In the genomic region with DNA sequence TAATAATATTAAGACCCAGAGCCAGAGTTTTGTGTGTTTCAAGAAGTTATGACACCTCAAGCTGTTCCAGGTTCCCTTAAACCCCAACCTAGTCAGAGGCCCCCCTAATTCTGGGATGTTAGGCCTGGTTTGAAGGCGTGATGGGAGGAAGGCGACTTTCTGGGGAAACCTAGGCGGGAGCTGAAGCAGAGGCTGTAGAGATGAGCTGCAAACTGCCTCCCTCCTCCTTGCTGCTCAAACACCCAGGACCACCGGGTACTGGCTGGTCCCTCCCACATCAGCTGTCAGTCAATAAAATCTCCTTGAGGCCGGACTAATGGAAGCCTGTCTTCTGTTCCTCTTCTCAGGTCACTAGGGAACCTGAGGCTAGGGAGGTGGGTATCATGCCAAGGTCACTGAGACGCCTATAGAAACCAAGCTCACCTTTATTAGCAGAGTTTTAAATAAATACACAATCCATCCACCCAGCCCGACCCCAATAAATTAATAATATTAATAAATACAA, we compare ENCODE assay signal across 9 mouse cellular contexts. TPM values are rescaled to one million over a fixed set of nuclear protein-coding genes. Genes with fewer than 3 reads are reported as not detected.
DNase-seq lines count a peak whose midpoint lies in the region; ATAC-seq and TF ChIP-seq lines count a peak whose summit lies in the region.
"Had no signal": no experiment of that assay in that cellular context is flagged by ENCODE, and none has a peak within 500 bp of the region (broad histone marks: within the 10 kb centered on the region; RNA-seq: fewer than 3 reads in every experiment).

No protein-coding gene starts in this region.

- peak overlapping the region; percentile 37; the same call in 1 of the 2 replicates for H3K4me3 ChIP-seq in kidney, postnatal 0 days (replicated peaks; ENCODE audit: low read depth, low read length)
- H3K4me3 ChIP-seq in kidney, adult 2 months (ENCODE audit: insufficient read depth, low read depth, low read length), result no peak overlapping the region
- H3K4me3 ChIP-seq in embryonic facial prominence, embryonic 14.5 days (ENCODE audit: low read depth, low read length), result peak overlapping the region; percentile 52
- peak overlapping the region; percentile 44; the same call in 1 of the 2 replicates for H3K4me3 ChIP-seq in intestine, embryonic 14.5 days (ENCODE audit: low read depth, low read length)
- H3K4me3 ChIP-seq in midbrain, postnatal 0 days (ENCODE audit: low read depth, low read length), result peak overlapping the region; percentile 33

- no peak for DNase-seq in kidney, postnatal 0 days (ENCODE audit: low spot score)
- DNase-seq in kidney, adult 2 months, result no peak
- no peak for DNase-seq in embryonic facial prominence, embryonic 14.5 days (ENCODE audit: low spot score)
- no peak for DNase-seq in intestine, embryonic 14.5 days (ENCODE audit: low spot score)
- no peak for DNase-seq in midbrain, postnatal 0 days (ENCODE audit: low spot score)
- DNase-seq in urinary bladder, postnatal 36 days (ENCODE audit: low spot score in 2 of 2), result no peak
- DNase-seq in testis, postnatal 10 days (ENCODE audit: low spot score), result no peak

- no peaks in the 10 kb centered on the region for H3K9me3 ChIP-seq in kidney, postnatal 0 days (replicated peaks; ENCODE audit: low read length)
- H3K9me3 ChIP-seq in embryonic facial prominence, embryonic 14.5 days (ENCODE audit: control insufficient read depth, low read length), result no peaks in the 10 kb centered on the region
- no peaks in the 10 kb centered on the region for H3K9me3 ChIP-seq in intestine, embryonic 14.5 days (ENCODE audit: control insufficient read depth, low read length)
- no peaks in the 10 kb centered on the region for H3K9me3 ChIP-seq in midbrain, postnatal 0 days (ENCODE audit: low read length)

- H3K9ac ChIP-seq in kidney, postnatal 0 days (ENCODE audit: low read depth, low read length), result peak overlapping the region; percentile 46; the same call in 1 of the 2 replicates
- H3K9ac ChIP-seq in embryonic facial prominence, embryonic 14.5 days (ENCODE audit: low read depth, low read length), result peak overlapping the region; percentile 66
- no peak overlapping the region; the same call in 1 of the 2 replicates for H3K9ac ChIP-seq in intestine, embryonic 14.5 days (ENCODE audit: low read length)
- H3K9ac ChIP-seq in midbrain, postnatal 0 days (replicated peaks; ENCODE audit: low read length, poor library complexity, severe bottlenecking), result peak overlapping the region; percentile 29

- H3K4me2 ChIP-seq in kidney, postnatal 0 days (ENCODE audit: low read length), result peak overlapping the region; percentile 68
- H3K4me2 ChIP-seq in embryonic facial prominence, embryonic 14.5 days (ENCODE audit: low read depth, low read length), result peak overlapping the region; percentile 82
- peak overlapping the region; percentile 71 for H3K4me2 ChIP-seq in intestine, embryonic 14.5 days (ENCODE audit: low read length)
- peak overlapping the region; percentile 60 for H3K4me2 ChIP-seq in midbrain, postnatal 0 days (ENCODE audit: low read depth, low read length, poor library complexity, severe bottlenecking)

- ATAC-seq in kidney, postnatal 0 days (replicated peaks; ENCODE audit: low FRiP score, low read depth), result no peak
- no peak for ATAC-seq in embryonic facial prominence, embryonic 14.5 days (ENCODE audit: low read depth)
- ATAC-seq in intestine, embryonic 14.5 days (replicated peaks; ENCODE audit: low FRiP score, low TSS enrichment, low read depth), result no peak
- ATAC-seq in midbrain, postnatal 0 days (ENCODE audit: low FRiP score), result 0 out of 2 replicates have a peak, but pooled peaks have one; percentile 1
- ATAC-seq in cerebellum, adult (ENCODE audit: insufficient number of reproducible peaks, low FRiP score, low TSS enrichment), result no peak

- no peaks in the 10 kb centered on the region for H3K36me3 ChIP-seq in kidney, postnatal 0 days (ENCODE audit: insufficient read depth, low read length)
- no peaks in the 10 kb centered on the region for H3K36me3 ChIP-seq in kidney, adult 2 months (ENCODE audit: control insufficient read depth, insufficient read depth, low read length)
- no peaks in the 10 kb centered on the region for H3K36me3 ChIP-seq in embryonic facial prominence, embryonic 14.5 days (ENCODE audit: control insufficient read depth, insufficient read depth, low read length)
- H3K36me3 ChIP-seq in intestine, embryonic 14.5 days (ENCODE audit: control insufficient read depth, insufficient read depth, low read length), result no peaks in the 10 kb centered on the region
- no peaks in the 10 kb centered on the region for H3K36me3 ChIP-seq in midbrain, postnatal 0 days (ENCODE audit: insufficient read depth, low read length)

- no peak for TF ChIP-seq POLR2A in kidney, adult 2 months (IDR thresholded peaks at IDR 0.05; ENCODE audit: low read depth, low read length)

- H3K27me3 ChIP-seq in kidney, postnatal 0 days (ENCODE audit: insufficient read depth, low read length), result no peaks in the 10 kb centered on the region
- no peaks in the 10 kb centered on the region for H3K27me3 ChIP-seq in kidney, adult 2 months (replicated peaks; ENCODE audit: control insufficient read depth, insufficient read depth, low read length)
- peaks cover 7% of the 10 kb centered on the region; the same call in 1 of the 2 replicates for H3K27me3 ChIP-seq in embryonic facial prominence, embryonic 14.5 days (replicated peaks; ENCODE audit: control insufficient read depth, insufficient read depth, low read length)
- H3K27me3 ChIP-seq in intestine, embryonic 14.5 days (replicated peaks; ENCODE audit: control insufficient read depth, insufficient read depth, low read length), result no peaks in the 10 kb centered on the region
- peaks cover 7% of the 10 kb centered on the region; the same call in 1 of the 2 replicates for H3K27me3 ChIP-seq in midbrain, postnatal 0 days (ENCODE audit: insufficient read depth, low read length)

- no peak for TF ChIP-seq CTCF in kidney, postnatal 0 days (IDR thresholded peaks at IDR 0.05; ENCODE audit: low read depth)
- TF ChIP-seq CTCF in kidney, adult 2 months (conservative IDR thresholded peaks at IDR 0.05; ENCODE audit: insufficient read depth, insufficient read length, low read depth, low read length), result no peak
- no peak for TF ChIP-seq CTCF in midbrain, postnatal 0 days (IDR thresholded peaks at IDR 0.05)

- H3K4me1 ChIP-seq in kidney, postnatal 0 days (replicated peaks; ENCODE audit: insufficient read depth, low read length), result peaks cover 21% of the 10 kb centered on the region
- peaks cover 22% of the 10 kb centered on the region for H3K4me1 ChIP-seq in kidney, adult 2 months (ENCODE audit: control insufficient read depth, insufficient read depth, low read length)
- H3K4me1 ChIP-seq in embryonic facial prominence, embryonic 14.5 days (ENCODE audit: control insufficient read depth, insufficient read depth, low read length), result peaks cover 16% of the 10 kb centered on the region
- H3K4me1 ChIP-seq in intestine, embryonic 14.5 days (replicated peaks; ENCODE audit: control insufficient read depth, insufficient read depth, low read length), result peaks cover 23% of the 10 kb centered on the region
- no peaks in the 10 kb centered on the region for H3K4me1 ChIP-seq in midbrain, postnatal 0 days (ENCODE audit: insufficient read depth, low read length)

- 59% methylated on average over 7 of the region's 7 CpGs for WGBS in kidney, postnatal 0 days
- WGBS in kidney, adult 2 months, result 68% methylated on average over 7 of the region's 7 CpGs
- 54% methylated on average over 7 of the region's 7 CpGs for WGBS in embryonic facial prominence, embryonic 14.5 days
- WGBS in intestine, embryonic 14.5 days, result 55% methylated on average over 7 of the region's 7 CpGs
- WGBS in midbrain, postnatal 0 days, result 54% methylated on average over 7 of the region's 7 CpGs

- no peak overlapping the region for H3K27ac ChIP-seq in kidney, postnatal 0 days
- H3K27ac ChIP-seq in kidney, adult 2 months (ENCODE audit: insufficient read depth, low read depth, low read length), result no peak overlapping the region
- H3K27ac ChIP-seq in embryonic facial prominence, embryonic 14.5 days (replicated peaks; ENCODE audit: low read depth, low read length), result no peak overlapping the region
- H3K27ac ChIP-seq in intestine, embryonic 14.5 days (ENCODE audit: low read depth), result peak overlapping the region; percentile 28; the same call in 1 of the 2 replicates
- peak overlapping the region; percentile 51 for H3K27ac ChIP-seq in midbrain, postnatal 0 days (ENCODE audit: low read depth, low read length)

RNA-seq across cellular contexts. Expression of gene Gdf15, which starts 3.2 kb away (rescaled TPM):
- polyA plus RNA-seq in kidney, postnatal 0 days (2015; fragmentation: Nextera tagmentation; extraction: Ambion mirVana), result 3.0 and 3.2 TPM in 2 replicates
- 11.2 and 17.8 TPM in 2 replicates for polyA plus RNA-seq in kidney, adult 2 months (2012; rRNA removed)
- polyA plus RNA-seq in embryonic facial prominence, embryonic 14.5 days (2014; fragmentation: Nextera tagmentation; extraction: Ambion mirVana), result 0.28 and 0.29 TPM in 2 replicates
- polyA plus RNA-seq in intestine, embryonic 14.5 days (2014; fragmentation: Nextera tagmentation; extraction: Ambion mirVana), result 0.55 and 1.1 TPM in 2 replicates
- 0.22 and 1.8 TPM in 2 replicates for total RNA-seq in midbrain, postnatal 0 days (2014; rRNA removed)
- polyA plus RNA-seq in midbrain, postnatal 0 days (2015; fragmentation: Nextera tagmentation; extraction: Ambion mirVana), result 0.26 and 0.32 TPM in 2 replicates
- total RNA-seq: layer of hippocampus, postnatal 36 days had no signal

RNA-seq across cellular contexts. Expression of gene Lrrc25, which starts 13.1 kb away (rescaled TPM):
- polyA plus RNA-seq in kidney, postnatal 0 days (2015; fragmentation: Nextera tagmentation; extraction: Ambion mirVana), result 1.9 and 2.8 TPM in 2 replicates
- 3.2 and 3.5 TPM in 2 replicates for polyA plus RNA-seq in kidney, adult 2 months (2012; rRNA removed)
- polyA plus RNA-seq in embryonic facial prominence, embryonic 14.5 days (2014; fragmentation: Nextera tagmentation; extraction: Ambion mirVana), result 1.8 and 2.3 TPM in 2 replicates
- polyA plus RNA-seq in intestine, embryonic 14.5 days (2014; fragmentation: Nextera tagmentation; extraction: Ambion mirVana), result 1.2 and 2.0 TPM in 2 replicates
- total RNA-seq in midbrain, postnatal 0 days (2014; rRNA removed), result 1.8 and 2.2 TPM in 2 replicates
- 0.74 and 1.4 TPM in 2 replicates for polyA plus RNA-seq in midbrain, postnatal 0 days (2015; fragmentation: Nextera tagmentation; extraction: Ambion mirVana)

RNA-seq across cellular contexts. Expression of gene Ssbp4, which starts 20.4 kb away (rescaled TPM):
- polyA plus RNA-seq in kidney, postnatal 0 days (2015; fragmentation: Nextera tagmentation; extraction: Ambion mirVana), result 166 and 188 TPM in 2 replicates
- 84.9 and 123 TPM in 2 replicates for polyA plus RNA-seq in kidney, adult 2 months (2012; rRNA removed)
- 120 and 132 TPM in 2 replicates for polyA plus RNA-seq in embryonic facial prominence, embryonic 14.5 days (2014; fragmentation: Nextera tagmentation; extraction: Ambion mirVana)
- polyA plus RNA-seq in intestine, embryonic 14.5 days (2014; fragmentation: Nextera tagmentation; extraction: Ambion mirVana), result 124 and 125 TPM in 2 replicates
- 279 and 392 TPM in 2 replicates for total RNA-seq in midbrain, postnatal 0 days (2014; rRNA removed)
- polyA plus RNA-seq in midbrain, postnatal 0 days (2015; fragmentation: Nextera tagmentation; extraction: Ambion mirVana), result 230 and 247 TPM in 2 replicates

RNA-seq across cellular contexts. Expression of gene Pgpep1, which starts 31.1 kb away (rescaled TPM):
- 84.2 and 87.5 TPM in 2 replicates for polyA plus RNA-seq in kidney, postnatal 0 days (2015; fragmentation: Nextera tagmentation; extraction: Ambion mirVana)
- polyA plus RNA-seq in kidney, adult 2 months (2012; rRNA removed), result 296 TPM in 2 replicates
- polyA plus RNA-seq in embryonic facial prominence, embryonic 14.5 days (2014; fragmentation: Nextera tagmentation; extraction: Ambion mirVana), result 59.8 and 62.7 TPM in 2 replicates
- polyA plus RNA-seq in intestine, embryonic 14.5 days (2014; fragmentation: Nextera tagmentation; extraction: Ambion mirVana), result 65.5 and 65.9 TPM in 2 replicates
- 40.2 and 60.6 TPM in 2 replicates for total RNA-seq in midbrain, postnatal 0 days (2014; rRNA removed)
- 37.6 and 50.6 TPM in 2 replicates for polyA plus RNA-seq in midbrain, postnatal 0 days (2015; fragmentation: Nextera tagmentation; extraction: Ambion mirVana)

RNA-seq across cellular contexts. Expression of gene Isyna1, which starts 34.9 kb away (rescaled TPM):
- 166 and 169 TPM in 2 replicates for polyA plus RNA-seq in kidney, postnatal 0 days (2015; fragmentation: Nextera tagmentation; extraction: Ambion mirVana)
- polyA plus RNA-seq in kidney, adult 2 months (2012; rRNA removed), result 127 and 159 TPM in 2 replicates
- polyA plus RNA-seq in embryonic facial prominence, embryonic 14.5 days (2014; fragmentation: Nextera tagmentation; extraction: Ambion mirVana), result 94.5 and 107 TPM in 2 replicates
- 86.8 and 106 TPM in 2 replicates for polyA plus RNA-seq in intestine, embryonic 14.5 days (2014; fragmentation: Nextera tagmentation; extraction: Ambion mirVana)
- 176 and 180 TPM in 2 replicates for total RNA-seq in midbrain, postnatal 0 days (2014; rRNA removed)
- 140 and 146 TPM in 2 replicates for polyA plus RNA-seq in midbrain, postnatal 0 days (2015; fragmentation: Nextera tagmentation; extraction: Ambion mirVana)

Comparison
In these comparisons a context has a peak if more than half of its experiments do, and no peak if none do; other contexts are left out.
1. H3K27ac ChIP-seq: peak in intestine, embryonic 14.5 days (single experiment) and midbrain, postnatal 0 days (single experiment); none in kidney, postnatal 0 days (single experiment), kidney, adult 2 months (single experiment) and embryonic facial prominence, embryonic 14.5 days (single experiment).
2. Peak in every context shown above with its lines, with median percentiles within 50 percentile points of each other: H3K4me2 ChIP-seq.